Mouse (Mus musculus) CH12F3 (cell line): ENCODE results near the gene Stx6.

Source experiments
- in situ Hi-C: fragments of 300-500 bp; cut with MboI; formaldehyde crosslinking; loops from 2 replicates; pipeline ENCODE4 v1.14.3; 2020; ENCODE audit warnings: low sequenced_read_pairs

The Stx6 gene

DNA sequence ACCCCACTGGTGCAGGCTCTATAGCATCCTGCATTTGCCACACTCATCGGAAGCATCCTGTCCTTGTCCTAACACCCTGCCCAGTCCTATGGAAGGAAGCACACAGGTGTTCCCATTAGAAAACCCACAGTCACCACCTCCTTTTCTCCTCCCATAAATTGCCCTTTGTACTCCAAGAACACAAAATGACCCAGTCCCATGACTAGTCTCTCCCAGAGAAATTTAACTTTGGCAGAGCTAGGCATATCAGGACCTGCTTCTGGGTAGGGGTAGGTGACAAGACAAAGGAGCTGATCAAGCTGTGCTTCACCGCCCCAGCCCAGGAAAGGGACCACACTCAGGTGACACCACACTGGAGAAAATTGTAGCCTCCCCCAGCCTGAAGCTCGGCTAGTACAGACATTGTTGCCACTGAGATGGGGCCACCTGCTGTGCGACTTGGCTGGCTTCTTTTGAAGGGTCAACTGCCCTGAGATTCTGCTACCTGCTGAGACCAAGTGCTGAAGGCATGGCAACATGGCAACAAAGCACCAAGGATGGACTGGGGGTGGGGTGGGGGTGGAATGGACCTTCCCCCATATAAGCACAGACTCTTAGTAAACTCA, 92.1 kb downstream of the Stx6 start:
- in situ Hi-C loops = no loop called here

DNA sequence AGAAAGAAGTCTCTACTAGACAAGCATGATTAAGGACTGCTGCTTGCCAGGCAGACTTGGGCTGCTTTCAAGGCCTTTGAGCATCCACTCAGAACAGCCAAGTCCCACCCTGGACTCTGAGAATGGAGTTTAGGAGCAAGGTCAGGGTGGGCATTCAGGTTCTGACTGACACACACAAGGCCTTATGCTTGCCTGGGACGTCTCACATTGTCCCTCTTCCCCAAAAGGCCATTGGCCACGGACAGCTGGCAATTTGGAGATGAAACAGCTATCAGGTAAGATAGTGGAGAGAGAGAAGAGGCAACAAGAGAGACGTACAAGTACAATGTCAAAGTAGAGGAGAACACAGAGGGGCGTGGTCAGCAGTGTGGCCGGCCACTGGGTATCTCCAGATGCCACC, 93.1 kb downstream of the Stx6 start:
- in situ Hi-C loops = no loop called here

DNA sequence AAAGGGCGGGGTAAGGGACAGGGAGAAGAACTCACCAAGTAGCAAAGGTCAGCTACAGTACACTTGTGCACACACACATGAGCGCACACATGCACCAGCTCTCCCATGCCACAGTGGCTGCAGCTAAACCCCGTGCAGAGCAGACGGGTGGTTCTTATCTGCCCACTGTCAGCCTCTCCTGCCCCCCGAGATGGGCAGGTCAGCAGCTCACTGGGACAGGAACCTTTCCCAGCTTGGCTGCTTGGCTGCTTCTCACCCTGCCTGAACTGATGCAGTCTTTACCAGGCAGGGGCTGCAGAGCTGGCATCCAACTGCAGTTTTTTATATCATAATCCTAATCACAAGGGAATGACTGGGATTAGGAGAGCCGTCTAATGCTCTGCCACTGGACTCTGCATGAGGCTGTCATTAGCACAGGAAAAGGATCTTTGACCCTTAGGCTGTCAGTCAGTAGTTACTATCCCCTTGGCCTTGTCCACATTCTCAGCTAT, 94.2 kb downstream of the Stx6 start:
- in situ Hi-C loops = no loop called here

DNA sequence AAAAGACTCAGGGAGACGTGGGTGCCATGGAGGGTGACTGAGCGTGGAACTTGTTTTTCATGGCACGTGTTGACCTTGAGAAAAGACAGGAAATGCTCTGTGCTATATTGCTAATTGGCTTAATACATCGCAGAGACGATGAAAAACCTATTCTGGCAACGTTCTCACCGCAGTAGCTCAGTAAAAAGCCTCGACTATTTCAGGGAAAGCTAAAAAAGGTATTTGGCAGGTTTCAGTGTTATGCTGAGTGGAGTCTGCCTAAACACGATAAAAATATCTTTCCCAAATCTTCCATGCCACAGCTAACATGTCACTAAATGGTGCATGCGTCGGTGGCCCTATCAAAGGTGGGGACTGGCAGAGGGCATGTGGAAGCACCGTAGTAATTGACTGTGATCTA, 94.6 kb downstream of the Stx6 start:
- in situ Hi-C loops = no loop called here

DNA sequence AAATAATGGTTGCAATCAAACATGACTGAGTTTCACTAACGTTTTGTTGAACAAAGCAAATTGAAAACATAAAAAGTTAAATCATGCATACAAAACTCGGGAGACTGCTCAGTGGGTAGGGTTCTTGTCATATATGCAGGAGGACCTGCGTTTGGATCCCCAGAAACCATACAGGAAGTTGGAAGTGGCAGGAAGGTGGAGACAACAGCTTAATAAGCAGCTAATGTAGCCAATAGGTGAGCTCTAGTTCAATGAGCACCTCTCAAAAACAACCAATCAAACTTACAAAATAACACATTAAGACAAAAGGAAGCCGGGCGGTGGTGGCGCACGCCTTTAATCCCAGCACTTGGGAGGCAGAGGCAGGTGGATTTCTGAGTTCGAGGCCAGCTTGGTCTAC, 95.8 kb downstream of the Stx6 start:
- in situ Hi-C loops = no loop called here
